Mouse (Mus musculus): Measurements from ENCODE around the gene Dynlrb1. TPM values are rescaled to one million over a fixed set of nuclear protein-coding genes. Genes with fewer than 3 reads are reported as not detected.

Dynlrb1 gene
- total and polyA plus RNA-seq, 3 experiments = 152 to 302 (median 290) TPM

DNA sequence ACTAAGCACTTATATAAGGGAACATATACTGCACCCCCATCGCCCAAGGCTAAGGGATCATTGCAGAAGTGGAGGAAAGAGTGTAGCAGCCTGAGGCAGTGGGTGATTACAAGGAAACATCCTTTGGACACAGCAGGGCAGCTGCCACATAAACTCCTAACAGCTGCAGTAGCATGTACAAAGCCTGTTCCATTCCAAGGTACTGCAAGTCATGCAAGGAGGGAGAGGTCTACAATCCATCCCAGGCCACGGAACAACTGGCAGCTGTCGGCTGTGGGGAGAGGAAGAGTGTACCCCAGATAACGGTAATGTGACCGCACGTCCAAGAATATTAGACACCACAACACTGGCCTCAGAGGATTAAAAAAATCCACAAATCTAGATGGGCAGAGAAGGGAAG is 29.2 kb downstream of the Dynlrb1 start:
- in situ Hi-C loops (cut with MboI; ENCODE audit: low pct_ligation_motif_present, low pct_unique_long_range_greater_than_20kb, low sequenced_read_pairs) = no loop called here
- H3K27me3 ChIP-seq (replicated peaks) = no peaks in the 10 kb centered on the region
- no peaks in the 10 kb centered on the region for H3K79me2 ChIP-seq (replicated peaks; ENCODE audit: control insufficient read depth, extremely low read depth, insufficient read depth, poor library complexity, severe bottlenecking)
- no peak for DNase-seq (ENCODE audit: extremely low read depth)
- peaks cover 3% of the 10 kb centered on the region for H3K9me3 ChIP-seq (replicated peaks; ENCODE audit: low read length)
- H3K9ac ChIP-seq (ENCODE audit: insufficient read depth, low read depth) = no peak overlapping the region
- no peak overlapping the region for H3K27ac ChIP-seq (ENCODE audit: insufficient read depth, low read depth)
- TF ChIP-seq PAX5 (IDR thresholded peaks at IDR 0.05; ENCODE audit: low read length) (no peak), JUN (IDR thresholded peaks at IDR 0.05; ENCODE audit: insufficient read depth, low read depth, low read length) (no peak), POLR2AphosphoS2 (IDR thresholded peaks at IDR 0.05; ENCODE audit: low read depth, low read length) (no peak), ETS1 (conservative IDR thresholded peaks at IDR 0.05; ENCODE audit: low read depth, low read length) (no peak), POLR2A (IDR thresholded peaks at IDR 0.05; ENCODE audit: low read depth, low read length) (no peak), ZMIZ1 (IDR thresholded peaks at IDR 0.05; ENCODE audit: low read depth, low read length) (no peak), UBTF (IDR thresholded peaks at IDR 0.05; ENCODE audit: low read depth, low read length) (no peak), NRF1 (IDR thresholded peaks at IDR 0.05; ENCODE audit: low read depth, low read length) (no peak), MAFK (IDR thresholded peaks at IDR 0.05; ENCODE audit: insufficient replicate concordance, low read length) (no peak), JUND (conservative IDR thresholded peaks at IDR 0.05; ENCODE audit: low read depth, low read length) (no peak), EP300 (IDR thresholded peaks at IDR 0.05; ENCODE audit: low read length) (no peak), RAD21 (IDR thresholded peaks at IDR 0.05; ENCODE audit: low read depth, low read length) (no peak), ZKSCAN1 (IDR thresholded peaks at IDR 0.05; ENCODE audit: borderline replicate concordance, low read depth, low read length) (no peak), ELF1 (IDR thresholded peaks at IDR 0.05; ENCODE audit: low read depth, low read length) (no peak)
- no peaks in the 10 kb centered on the region for H3K4me1 ChIP-seq (ENCODE audit: control insufficient read depth in 1 of 2, insufficient read depth in 2 of 2)
- no peak overlapping the region for H3K4me2 ChIP-seq (ENCODE audit: insufficient read depth, low read depth, poor library complexity, severe bottlenecking)
- H3K36me3 ChIP-seq (replicated peaks in 1 of 2; ENCODE audit: control insufficient read depth in 1 of 2, insufficient read depth in 1 of 2, low read length in 1 of 2) = no peaks in the 10 kb centered on the region
- dilution Hi-C loops (cut with MboI; ENCODE audit: extremely low pct_ligation_motif_present, extremely low pct_unique_long_range_greater_than_20kb, low sequenced_read_pairs) = no loop called here
- H3K4me3 ChIP-seq (replicated peaks in 1 of 3; ENCODE audit: low read depth in 2 of 3, low read length in 2 of 3, poor library complexity in 1 of 3) = no peak overlapping the region

GRCm38 (mm10) chr2:155266896-155267295 is 30.6 kb downstream of the Dynlrb1 start:
- H3K9me3 ChIP-seq (replicated peaks; ENCODE audit: low read length) = peaks cover 3% of the 10 kb centered on the region
- TF ChIP-seq JUND (conservative IDR thresholded peaks at IDR 0.05; ENCODE audit: low read depth, low read length) (no peak), TBP (conservative IDR thresholded peaks at IDR 0.05; ENCODE audit: low read depth, low read length) (no peak), MAFK (IDR thresholded peaks at IDR 0.05; ENCODE audit: insufficient replicate concordance, low read length) (no peak), MYC (IDR thresholded peaks at IDR 0.05; ENCODE audit: low read depth, low read length) (no peak), ELF1 (IDR thresholded peaks at IDR 0.05; ENCODE audit: low read depth, low read length) (no peak), MXI1 (IDR thresholded peaks at IDR 0.05; ENCODE audit: low read depth, low read length) (no peak), USF2 (conservative IDR thresholded peaks at IDR 0.05; ENCODE audit: low read depth, low read length) (no peak), IRF4 (IDR thresholded peaks at IDR 0.05; ENCODE audit: low read depth, low read length) (no peak), BHLHE40 (IDR thresholded peaks at IDR 0.05; ENCODE audit: low read depth, low read length) (no peak), CHD2 (IDR thresholded peaks at IDR 0.05; ENCODE audit: low read length) (no peak), HCFC1 (IDR thresholded peaks at IDR 0.05; ENCODE audit: low read depth, low read length) (no peak), RCOR1 (conservative IDR thresholded peaks at IDR 0.05; ENCODE audit: low read depth, low read length) (no peak), USF1 (IDR thresholded peaks at IDR 0.05; ENCODE audit: low read depth, low read length) (no peak), KAT2A (IDR thresholded peaks at IDR 0.05; ENCODE audit: insufficient replicate concordance, low read length) (no peak), ZNF384 (IDR thresholded peaks at IDR 0.05; ENCODE audit: low read depth, low read length) (no peak), JUN (IDR thresholded peaks at IDR 0.05; ENCODE audit: insufficient read depth, low read depth, low read length) (no peak), MAZ (IDR thresholded peaks at IDR 0.05; ENCODE audit: low read depth, low read length) (no peak), GABPA (IDR thresholded peaks at IDR 0.05; ENCODE audit: insufficient replicate concordance, low read depth, low read length) (no peak), PAX5 (IDR thresholded peaks at IDR 0.05; ENCODE audit: low read length) (no peak), ZMIZ1 (IDR thresholded peaks at IDR 0.05; ENCODE audit: low read depth, low read length) (no peak)
- H3K27ac ChIP-seq (ENCODE audit: insufficient read depth, low read depth) = no peak overlapping the region
- H3K36me3 ChIP-seq (replicated peaks in 1 of 2; ENCODE audit: control insufficient read depth in 1 of 2, insufficient read depth in 1 of 2, low read length in 1 of 2) = no peaks in the 10 kb centered on the region
- H3K4me3 ChIP-seq (replicated peaks in 1 of 3; ENCODE audit: low read depth in 2 of 3, low read length in 2 of 3, poor library complexity in 1 of 3) = no peak overlapping the region
- dilution Hi-C loops (cut with MboI; ENCODE audit: extremely low pct_ligation_motif_present, extremely low pct_unique_long_range_greater_than_20kb, low sequenced_read_pairs) = no loop called here
- DNase-seq (ENCODE audit: extremely low read depth) = no peak
- no peaks in the 10 kb centered on the region for H3K4me1 ChIP-seq (ENCODE audit: control insufficient read depth in 1 of 2, insufficient read depth in 2 of 2)
- no peak overlapping the region for H3K9ac ChIP-seq (ENCODE audit: insufficient read depth, low read depth)
- no peaks in the 10 kb centered on the region for H3K27me3 ChIP-seq (replicated peaks)
- in situ Hi-C loops (cut with MboI; ENCODE audit: low pct_ligation_motif_present, low pct_unique_long_range_greater_than_20kb, low sequenced_read_pairs) = no loop called here
- no peaks in the 10 kb centered on the region for H3K79me2 ChIP-seq (replicated peaks; ENCODE audit: control insufficient read depth, extremely low read depth, insufficient read depth, poor library complexity, severe bottlenecking)
- H3K4me2 ChIP-seq (ENCODE audit: insufficient read depth, low read depth, poor library complexity, severe bottlenecking) = no peak overlapping the region
